Mouse (Mus musculus) urinary bladder, postnatal 4 days (tissue): ENCODE data around the gene Stum.
A peak's percentile ranks its signal among the peaks of the same experiment; 100 is the strongest.
"Not testable (repeated sequence)": the region's sequence is repeated elsewhere in the genome, so short reads cannot be mapped to it uniquely, and the experiment has no call there.

ENCODE experiments used
- DNase-seq, 2 experiments: peaks; one replicate each; pipeline ENCODE4 v3.0.0; 2021 to 2022; ENCODE audit warnings: low spot score in 2 of 2

Gene Stum

GRCm38 (mm10) chr1:180483399-180484291, at the start of gene Stum:
TSS of gene Stum (minus strand) at chr1:180483504.
- DNase-seq, result peak; percentile 54 to 80

GRCm38 (mm10) chr1:180532671-180533070, 49.4 kb upstream of the Stum start:
- DNase-seq, result no peak

- no peak for DNase-seq
Observed at GRCm38 (mm10) chr1:180530457-180531263, 47.4 kb upstream of the Stum start.

- DNase-seq, result no peak
Observed at GRCm38 (mm10) chr1:180529847-180530246, 46.5 kb upstream of the Stum start.

GRCm38 (mm10) chr1:180525301-180525700, 42.0 kb upstream of the Stum start:
- DNase-seq, result no peak

GRCm38 (mm10) chr1:180523320-180523719, 40.0 kb upstream of the Stum start:
- no peak for DNase-seq

GRCm38 (mm10) chr1:180520190-180520589, 36.9 kb upstream of the Stum start:
- DNase-seq, result no peak

- no peak for DNase-seq
Observed at GRCm38 (mm10) chr1:180519520-180519919, 36.2 kb upstream of the Stum start.

- DNase-seq, result not testable (repeated sequence)
Observed at GRCm38 (mm10) chr1:180518899-180519298, 35.6 kb upstream of the Stum start.

- no peak for DNase-seq
Observed at GRCm38 (mm10) chr1:180518412-180518811, 35.1 kb upstream of the Stum start.

GRCm38 (mm10) chr1:180517390-180518054, 34.2 kb upstream of the Stum start:
- DNase-seq, result no peak

- DNase-seq, result no peak
Observed at GRCm38 (mm10) chr1:180514077-180514476, 30.8 kb upstream of the Stum start.

GRCm38 (mm10) chr1:180510879-180511278, 27.6 kb upstream of the Stum start:
- no peak for DNase-seq

GRCm38 (mm10) chr1:180510442-180510841, 27.1 kb upstream of the Stum start:
- no peak for DNase-seq

GRCm38 (mm10) chr1:180508662-180509061, 25.4 kb upstream of the Stum start:
- no peak for DNase-seq

GRCm38 (mm10) chr1:180507291-180507791, 24.0 kb upstream of the Stum start:
- DNase-seq, result no peak

GRCm38 (mm10) chr1:180506341-180506740, 23.0 kb upstream of the Stum start:
- DNase-seq, result no peak

GRCm38 (mm10) chr1:180504899-180505298, 21.6 kb upstream of the Stum start:
- DNase-seq, result no peak

GRCm38 (mm10) chr1:180503484-180503883, 20.2 kb upstream of the Stum start:
- DNase-seq, result no peak

- no peak for DNase-seq
Observed at GRCm38 (mm10) chr1:180502566-180502965, 19.3 kb upstream of the Stum start.

- no peak for DNase-seq
Observed at GRCm38 (mm10) chr1:180500641-180501040, 17.3 kb upstream of the Stum start.

GRCm38 (mm10) chr1:180500218-180500617, 16.9 kb upstream of the Stum start:
- no peak for DNase-seq
